In genomic region chr10:87329471-87329870, GRCm38 (mm10) we compare ENCODE assay signal across 35 mouse cellular contexts.
"Had no signal": no experiment of that assay in that cellular context is flagged by ENCODE, and none has a peak within 500 bp of the region (broad histone marks: within the 10 kb centered on the region; RNA-seq: fewer than 3 reads in every experiment).

No protein-coding gene starts in this region.

- H3K4me3 ChIP-seq: heart, embryonic 10.5 days; heart, embryonic 12.5 days; heart, embryonic 13.5 days; heart, embryonic 15.5 days; hindbrain, embryonic 10.5 days; hindbrain, embryonic 12.5 days; hindbrain, embryonic 13.5 days; hindbrain, embryonic 15.5 days; intestine, embryonic 15.5 days; kidney, embryonic 15.5 days; layer of hippocampus, adult 2 months had no signal

- H3K9me3 ChIP-seq: heart, embryonic 10.5 days; heart, embryonic 12.5 days; heart, embryonic 13.5 days; heart, embryonic 15.5 days; hindbrain, embryonic 10.5 days; hindbrain, embryonic 12.5 days; hindbrain, embryonic 13.5 days; hindbrain, embryonic 15.5 days; intestine, embryonic 15.5 days; kidney, embryonic 15.5 days had no signal

- H3K4me2 ChIP-seq: heart, embryonic 11.5 days; heart, embryonic 12.5 days; heart, embryonic 13.5 days; heart, embryonic 15.5 days; hindbrain, embryonic 12.5 days; hindbrain, embryonic 13.5 days; hindbrain, embryonic 14.5 days; hindbrain, embryonic 15.5 days; intestine, embryonic 15.5 days; kidney, embryonic 15.5 days had no signal

- H3K27ac ChIP-seq: heart, embryonic 10.5 days; heart, embryonic 13.5 days; heart, embryonic 15.5 days; hindbrain, embryonic 10.5 days; hindbrain, embryonic 12.5 days; hindbrain, embryonic 13.5 days; hindbrain, embryonic 14.5 days; hindbrain, embryonic 15.5 days; hindbrain, postnatal 0 days; intestine, embryonic 15.5 days; kidney, embryonic 15.5 days; kidney, postnatal 0 days; layer of hippocampus, adult 2 months had no signal

- H3K9ac ChIP-seq: heart, embryonic 12.5 days; heart, embryonic 13.5 days; heart, embryonic 15.5 days; hindbrain, embryonic 12.5 days; hindbrain, embryonic 13.5 days; hindbrain, embryonic 14.5 days; hindbrain, embryonic 15.5 days; intestine, embryonic 15.5 days; kidney, embryonic 15.5 days had no signal

- H3K36me3 ChIP-seq: heart, embryonic 10.5 days; heart, embryonic 12.5 days; heart, embryonic 13.5 days; heart, embryonic 15.5 days; hindbrain, embryonic 10.5 days; hindbrain, embryonic 12.5 days; hindbrain, embryonic 13.5 days; hindbrain, embryonic 15.5 days; intestine, embryonic 15.5 days; kidney, embryonic 15.5 days had no signal

- ATAC-seq: hindbrain, embryonic 16.5 days; hindbrain, postnatal 0 days; inflammation-experienced regulatory T-cells, adult 6 months; intestine, embryonic 15.5 days; intestine, embryonic 16.5 days; intestine, postnatal 0 days had no signal

- H3K27me3 ChIP-seq: heart, embryonic 12.5 days; heart, embryonic 13.5 days; heart, embryonic 15.5 days; hindbrain, embryonic 13.5 days; hindbrain, embryonic 15.5 days; intestine, embryonic 15.5 days; kidney, embryonic 15.5 days had no signal

- H3K4me1 ChIP-seq: heart, embryonic 10.5 days; heart, embryonic 12.5 days; heart, embryonic 13.5 days; heart, embryonic 15.5 days; intestine, embryonic 15.5 days; kidney, embryonic 15.5 days had no signal

- DNase-seq: heart, postnatal 10 days; heart, postnatal 14 days; heart, postnatal 36 days; heart, postnatal 4 days; kidney, adult 11 months; kidney, adult 18-20 months; kidney, adult 2 months; kidney, adult 8-10 months; kidney, adult 9 months; kidney, postnatal 10 days; kidney, postnatal 14 days; kidney, postnatal 25 days; kidney, postnatal 36 days; kidney, postnatal 4 days; layer of hippocampus, adult 9-11 months; layer of hippocampus, postnatal 36 days had no signal
